Mouse (Mus musculus) spleen, adult 2 months (tissue): ENCODE results near the gene Dhrs7c. TPM values are rescaled to one million over a fixed set of nuclear protein-coding genes. Genes with fewer than 3 reads are reported as not detected.

Source experiments
- DNase-seq, 2 experiments: peaks; one replicate each; pipeline versions ENCODE4 v3.0.0 to v3.0.0-alpha.2; 2012 to 2021; ENCODE audit warnings: low spot score in 2 of 2, low read depth in 1 of 2
- H3K27ac ChIP-seq: fragments of 200-500 bp; 2 replicates; pipeline ENCODE4 v1.5.1; 2012; ENCODE audit warnings: low read length, inconsistent platforms; ENCODE audit not compliant: insufficient read depth
- H3K27me3 ChIP-seq: fragments of 200-500 bp; 2 replicates; pipeline ENCODE4 v1.6.1; 2012; ENCODE audit warnings: mild to moderate bottlenecking, moderate library complexity, low read length, inconsistent platforms; ENCODE audit not compliant: control insufficient read depth, insufficient read depth
- H3K36me3 ChIP-seq: fragments of 200-500 bp; 2 replicates; pipeline ENCODE4 v1.6.1; 2012; ENCODE audit warnings: mild to moderate bottlenecking, low read length, inconsistent platforms; ENCODE audit not compliant: control insufficient read depth, insufficient read depth
- H3K4me1 ChIP-seq: fragments of 200-500 bp; 2 replicates; pipeline ENCODE4 v1.6.1; 2011; ENCODE audit warnings: inconsistent platforms; ENCODE audit not compliant: control insufficient read depth, insufficient read depth, insufficient read length
- H3K4me3 ChIP-seq: fragments of 200-500 bp; 2 replicates; pipeline ENCODE4 v1.5.1; 2011; ENCODE audit warnings: mild to moderate bottlenecking, inconsistent platforms; ENCODE audit not compliant: insufficient read depth, insufficient read length; ENCODE audit errors: extremely low read depth
- CTCF ChIP-seq: fragments of 200-500 bp; IDR thresholded peaks from 2 replicates; pipeline ENCODE4 v1.5.1; 2011; ENCODE audit warnings: mild to moderate bottlenecking, inconsistent platforms; ENCODE audit not compliant: insufficient read depth, insufficient read length, insufficient replicate concordance; ENCODE audit errors: extremely low read depth
- POLR2A ChIP-seq: fragments of 200-500 bp; IDR thresholded peaks from 2 replicates; pipeline ENCODE4 v1.6.1; 2011; ENCODE audit warnings: low read depth, low read length, inconsistent platforms
- WGBS: fragments of 180-500 bp; shearing (Covaris S2); methylation state at CpG from one replicate; pipeline ENCODE4 v1.1.7; 2018; 5-methylcytosine and 5-hydroxymethylcytosine counted together
- polyA plus RNA-seq: library from polyadenylated mRNA; depleted of rRNA; stranded (reverse); fragments of >200 nt; gene quantifications from 2 replicates; pipeline ENCODE4 v1.2.3, GENCODE M21; 2012

Gene Dhrs7c
- polyA plus RNA-seq, 1 experiment = not detected

GRCm38 (mm10) chr11:67790182-67790581 is 7.8 kb upstream of the Dhrs7c start:
- TF ChIP-seq POLR2A (no peak), CTCF (no peak)
- Histone ChIP-seq H3K27ac (no peak overlapping the region), H3K4me1 (no peaks in the 10 kb centered on the region), H3K36me3 (no peaks in the 10 kb centered on the region), H3K4me3 (no peak overlapping the region), H3K27me3 (no peaks in the 10 kb centered on the region)
- no peak for DNase-seq
- 48% methylated on average over 11 of the region's 11 CpGs for WGBS

GRCm38 (mm10) chr11:67800130-67800723 is 2.2 kb downstream of the Dhrs7c start:
- no peaks in the 10 kb centered on the region for H3K4me1 ChIP-seq
- no peaks in the 10 kb centered on the region for H3K27me3 ChIP-seq
- H3K4me3 ChIP-seq = no peak overlapping the region
- H3K27ac ChIP-seq = no peak overlapping the region
- TF ChIP-seq POLR2A = no peak
- no peak for TF ChIP-seq CTCF
- no peaks in the 10 kb centered on the region for H3K36me3 ChIP-seq
- no peak for DNase-seq

DNA sequence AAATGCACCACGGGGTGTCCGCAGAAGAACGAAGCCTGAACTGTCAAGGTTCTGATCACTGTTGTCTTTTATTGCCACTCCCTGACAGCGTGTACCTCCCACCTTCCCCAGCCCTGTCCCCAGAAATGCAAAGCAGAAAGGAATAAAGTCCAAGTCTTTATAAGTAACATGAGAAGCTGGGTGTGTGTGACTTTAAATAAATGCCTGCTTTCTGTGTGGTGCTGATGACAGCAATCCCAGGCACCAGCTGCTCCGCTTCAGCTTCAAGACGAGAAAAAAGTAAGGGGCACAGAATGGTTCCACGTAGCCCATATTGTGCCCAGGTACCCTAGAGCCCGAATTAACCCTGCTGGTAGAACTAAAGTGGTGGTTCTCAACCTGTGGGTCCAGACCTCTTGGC is 3.2 kb downstream of the Dhrs7c start:
- TF ChIP-seq POLR2A (no peak), CTCF (no peak)
- Histone ChIP-seq H3K36me3 (no peaks in the 10 kb centered on the region), H3K4me3 (no peak overlapping the region), H3K27ac (no peak overlapping the region), H3K4me1 (no peaks in the 10 kb centered on the region), H3K27me3 (no peaks in the 10 kb centered on the region)
- 83% methylated on average over 8 of the region's 8 CpGs for WGBS
- DNase-seq = no peak

- TF ChIP-seq CTCF = no peak
- TF ChIP-seq POLR2A = no peak
- Histone ChIP-seq H3K4me1 (no peaks in the 10 kb centered on the region), H3K4me3 (no peak overlapping the region), H3K27ac (no peak overlapping the region), H3K27me3 (no peaks in the 10 kb centered on the region), H3K36me3 (no peaks in the 10 kb centered on the region)
- DNase-seq = no peak
- 96% methylated on average over 1 of the region's 1 CpGs for WGBS
Measured at GRCm38 (mm10) chr11:67805538-67805937, 7.6 kb downstream of the Dhrs7c start.

- no peaks in the 10 kb centered on the region for H3K4me1 ChIP-seq
- H3K27me3 ChIP-seq = no peaks in the 10 kb centered on the region
- H3K27ac ChIP-seq = no peak overlapping the region
- no peaks in the 10 kb centered on the region for H3K36me3 ChIP-seq
- H3K4me3 ChIP-seq = no peak overlapping the region
- no peak for TF ChIP-seq POLR2A
- DNase-seq = no peak
- 87% methylated on average over 11 of the region's 11 CpGs for WGBS
Measured at GRCm38 (mm10) chr11:67806832-67807597, 9.0 kb downstream of the Dhrs7c start.

- H3K4me1 ChIP-seq = no peaks in the 10 kb centered on the region
- no peak overlapping the region for H3K27ac ChIP-seq
- WGBS = 79% methylated on average over 5 of the region's 5 CpGs
- TF ChIP-seq POLR2A (no peak), CTCF (no peak)
- no peak for DNase-seq
- H3K27me3 ChIP-seq = no peaks in the 10 kb centered on the region
- H3K4me3 ChIP-seq = no peak overlapping the region
- H3K36me3 ChIP-seq = no peaks in the 10 kb centered on the region
Measured at GRCm38 (mm10) chr11:67808051-67808450, 10.1 kb downstream of the Dhrs7c start.

DNA sequence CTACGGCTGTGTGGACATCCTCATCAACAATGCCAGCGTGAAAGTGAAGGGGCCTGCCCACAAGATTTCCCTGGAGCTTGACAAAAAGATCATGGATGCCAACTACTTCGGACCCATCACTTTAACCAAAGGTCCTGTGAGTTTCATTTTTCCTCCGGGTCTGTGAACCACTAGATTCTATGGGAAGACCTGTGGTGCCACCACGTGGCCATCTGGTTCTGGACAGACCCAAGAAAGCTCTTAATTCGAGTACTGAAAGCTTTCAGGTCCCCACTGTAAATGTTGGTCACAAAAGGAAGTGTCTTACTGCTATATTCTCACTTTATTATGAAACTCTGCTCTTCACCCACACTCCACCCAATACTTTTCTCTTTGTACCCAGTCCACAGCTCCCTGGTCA is 13.5 kb downstream of the Dhrs7c start:
- Histone ChIP-seq H3K27ac (no peak overlapping the region), H3K36me3 (no peaks in the 10 kb centered on the region), H3K27me3 (no peaks in the 10 kb centered on the region), H3K4me1 (no peaks in the 10 kb centered on the region), H3K4me3 (no peak overlapping the region)
- DNase-seq = no peak
- no peak for TF ChIP-seq CTCF
- no peak for TF ChIP-seq POLR2A
- WGBS = 74% methylated on average over 6 of the region's 6 CpGs
